Mouse (Mus musculus) left cerebral cortex, postnatal 4 days (tissue): ENCODE measurements around the gene Tmem143. TPM values are rescaled to one million over a fixed set of nuclear protein-coding genes. Genes with fewer than 3 reads are reported as not detected.
"Not testable (repeated sequence)": the region's sequence is repeated elsewhere in the genome, so short reads cannot be mapped to it uniquely, and the experiment has no call there.

Experiments used
- DNase-seq: peaks from one replicate; pipeline ENCODE4 v3.0.0-alpha.2; 2022
- intact Hi-C: fragments of 180-260 bp; cut with DNase I; formaldehyde crosslinking; loops from one replicate; pipeline ENCODE4 v1.15.1; 2025
- total RNA-seq, 2 experiments: library from RNA; stranded (reverse); gene quantifications; 2 replicates each; pipeline ENCODE4 v1.2.3; 2021

The Tmem143 gene
- total RNA-seq: 10 to 100 TPM; 16.8 to 19.7 TPM

GRCm38 (mm10) chr7:45896517-45897257 lies at the start of gene Tmem143, which contains the start of gene Syngr4:
Gene Tmem143, plus strand, starts transcription at chr7:45896941.
Gene Syngr4, minus strand, starts transcription at chr7:45896714.
- intact Hi-C loops: no loop called here
- DNase-seq: peak; percentile 98

DNA sequence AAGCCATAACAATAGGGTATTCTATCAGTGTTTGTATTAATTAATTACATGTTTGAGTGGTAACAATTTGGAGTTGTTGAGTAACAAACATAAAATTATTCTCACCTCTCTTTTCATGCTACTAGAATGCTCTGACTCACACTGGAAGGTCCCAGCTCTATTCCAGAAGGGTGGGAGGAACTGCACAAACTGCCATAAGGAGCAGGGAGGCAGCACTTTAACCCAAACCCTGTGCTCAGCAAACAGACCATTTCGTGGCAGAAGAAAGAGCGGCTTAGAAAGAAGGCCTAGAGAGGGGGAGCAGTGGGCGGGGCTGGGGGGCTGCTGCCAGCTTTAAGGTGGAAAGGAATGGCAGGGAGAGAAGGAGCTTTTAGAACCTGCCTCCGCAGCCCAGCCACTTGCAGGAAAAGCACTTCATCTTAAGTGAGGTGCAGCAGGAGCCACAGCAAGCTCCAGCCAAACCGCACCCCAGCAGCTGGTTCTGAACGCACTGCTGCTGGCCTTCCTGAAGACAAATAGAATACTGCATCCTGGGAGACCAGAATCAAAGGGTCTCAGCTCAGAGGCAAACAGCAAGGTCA lies 48.2 kb upstream of the Tmem143 start:
- intact Hi-C loops: no loop called here

GRCm38 (mm10) chr7:45850661-45851060 lies 46.1 kb upstream of the Tmem143 start:
- intact Hi-C loops: no loop called here

More for the DNA sequence above, 48.2 kb upstream of the Tmem143 start:
- DNase-seq: no peak

GRCm38 (mm10) chr7:45853089-45853488 lies 43.7 kb upstream of the Tmem143 start:
- no peak for DNase-seq
- intact Hi-C loops: no loop called here

More at GRCm38 (mm10) chr7:45850661-45851060, 46.1 kb upstream of the Tmem143 start:
- DNase-seq: no peak

- peak; percentile 54 for DNase-seq
- intact Hi-C loops: no loop called here
Observed at GRCm38 (mm10) chr7:45856950-45857901, 39.5 kb upstream of the Tmem143 start.

DNA sequence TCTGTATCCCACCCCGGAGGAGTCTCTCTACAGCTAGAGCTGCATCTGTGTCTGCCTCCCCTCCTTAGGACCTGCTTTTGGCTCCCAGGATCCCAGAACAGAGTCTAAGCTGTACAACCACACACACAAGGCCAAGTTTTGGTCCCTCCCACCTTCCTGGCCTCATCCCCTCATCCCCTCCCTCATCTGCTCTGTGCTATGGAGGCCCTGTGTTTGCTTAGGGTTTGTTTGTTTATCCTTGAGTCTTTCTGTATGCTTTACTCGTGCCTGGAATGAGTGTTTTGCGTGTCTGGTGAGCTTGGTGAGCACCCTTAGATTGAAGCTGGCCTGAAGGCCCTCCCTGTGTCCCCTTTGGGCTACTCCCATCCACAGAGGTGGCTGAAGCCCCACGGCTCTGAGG lies 37.7 kb upstream of the Tmem143 start:
- intact Hi-C loops: no loop called here
- DNase-seq: no peak

GRCm38 (mm10) chr7:45862804-45863203 lies 33.9 kb upstream of the Tmem143 start:
- DNase-seq: no peak
- intact Hi-C loops: no loop called here

- no peak for DNase-seq
- intact Hi-C loops: no loop called here
Observed at GRCm38 (mm10) chr7:45864435-45864834, 32.3 kb upstream of the Tmem143 start.

DNA sequence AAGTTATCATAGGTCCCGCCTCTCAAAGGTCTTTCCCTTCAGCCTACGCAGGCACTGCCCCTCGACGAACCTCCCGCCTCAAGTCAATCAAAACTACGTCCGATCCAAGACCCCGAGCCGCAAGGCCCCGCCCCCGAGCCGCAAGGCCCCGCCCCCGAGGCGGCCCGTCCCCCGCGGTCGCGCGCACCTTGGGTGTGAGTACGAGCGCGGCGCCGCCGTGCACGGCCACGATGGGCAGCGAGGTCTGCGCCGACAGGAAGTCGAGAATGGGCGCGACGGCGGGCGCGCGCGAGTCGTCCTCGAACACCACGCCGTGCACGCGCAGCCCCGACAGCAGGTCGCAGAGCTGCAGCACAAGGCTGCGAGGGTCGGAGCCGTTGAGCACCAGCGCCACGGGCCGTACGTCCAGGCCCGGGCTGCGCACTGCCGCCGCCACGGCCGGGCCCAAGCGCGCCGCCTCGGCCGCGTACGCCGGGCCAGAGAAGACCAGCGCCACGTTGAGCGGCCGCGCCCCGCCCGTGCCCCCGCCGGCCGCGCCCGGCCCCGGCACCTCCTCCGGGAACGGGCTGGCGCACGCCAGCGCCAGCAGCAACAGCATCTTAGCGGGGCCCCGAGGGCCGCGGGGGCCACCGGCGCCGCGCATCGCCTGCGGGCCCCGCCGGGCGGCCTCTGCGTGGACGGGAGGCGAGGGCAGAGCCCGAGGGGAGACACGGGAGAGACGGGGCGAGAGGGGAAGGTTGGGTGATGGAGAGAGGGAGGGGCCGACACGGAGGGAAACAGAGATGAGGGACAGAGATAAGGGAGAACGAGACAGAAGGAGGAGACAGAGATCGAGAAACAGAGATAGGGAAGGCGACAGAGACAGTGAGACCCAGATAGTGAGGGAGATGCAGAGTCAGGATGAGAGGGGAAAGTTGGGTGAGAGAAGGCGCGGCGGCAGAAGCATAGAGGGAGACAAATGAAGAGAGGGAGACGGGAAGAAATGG lies 30.5 kb upstream of the Tmem143 start:
- intact Hi-C loops: no loop called here

DNA sequence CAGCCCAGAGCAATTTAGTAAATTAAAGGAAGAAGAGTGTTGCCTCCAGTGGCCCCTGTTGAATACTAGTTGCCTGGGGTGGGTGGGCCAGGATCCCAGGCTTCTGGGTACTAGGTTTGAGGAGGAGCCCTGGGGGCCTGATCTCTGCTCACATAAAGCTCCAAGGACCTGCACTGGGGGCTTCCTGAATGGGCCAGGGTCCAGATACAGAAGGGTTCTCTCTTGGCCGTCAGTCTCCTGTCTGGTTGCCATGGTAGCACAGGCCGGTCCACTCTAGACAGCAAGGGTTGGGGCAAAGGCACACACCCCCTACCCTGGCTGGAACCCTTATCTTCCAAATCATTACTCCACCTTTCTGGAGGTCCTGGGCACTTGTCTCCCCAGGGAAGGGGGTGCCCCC lies 28.9 kb upstream of the Tmem143 start:
- intact Hi-C loops: no loop called here
- DNase-seq: peak; percentile 49

More for the DNA sequence above, 30.5 kb upstream of the Tmem143 start:
- peak; percentile 98 for DNase-seq

GRCm38 (mm10) chr7:45869107-45869670 lies 27.6 kb upstream of the Tmem143 start:
- intact Hi-C loops: no loop called here
- peak; percentile 46 for DNase-seq

DNA sequence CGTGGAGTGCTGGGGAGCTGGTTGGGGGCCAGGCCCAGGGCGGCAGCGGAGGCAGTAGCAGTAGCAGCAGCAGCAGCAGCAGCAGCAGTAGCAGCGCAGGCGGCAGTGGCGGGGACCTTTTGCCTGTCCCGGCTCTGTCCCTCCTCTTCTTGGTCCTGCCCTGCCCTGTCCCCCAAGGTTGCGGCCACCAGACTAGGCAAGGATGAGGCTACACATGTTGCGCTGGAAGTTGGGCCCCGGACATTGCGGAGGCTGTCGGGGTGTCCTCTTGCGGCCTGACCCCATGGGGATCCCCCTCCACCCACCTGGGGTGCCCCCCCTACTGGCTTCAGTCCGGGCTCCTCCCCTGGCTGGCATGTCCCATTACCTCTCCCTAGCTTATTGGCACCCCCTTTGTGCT lies 27.0 kb upstream of the Tmem143 start:
- intact Hi-C loops: loop anchor here (5.0 kb wide), 1 partner anchor 138 kb away; no protein-coding TSS in a partner anchor
- peak; percentile 33 for DNase-seq

- DNase-seq: peak; percentile 37
- intact Hi-C loops: loop anchor here (5.0 kb wide), 1 partner anchor 137 kb away; no protein-coding TSS in a partner anchor
Observed at GRCm38 (mm10) chr7:45870282-45871058, 26.3 kb upstream of the Tmem143 start.

DNA sequence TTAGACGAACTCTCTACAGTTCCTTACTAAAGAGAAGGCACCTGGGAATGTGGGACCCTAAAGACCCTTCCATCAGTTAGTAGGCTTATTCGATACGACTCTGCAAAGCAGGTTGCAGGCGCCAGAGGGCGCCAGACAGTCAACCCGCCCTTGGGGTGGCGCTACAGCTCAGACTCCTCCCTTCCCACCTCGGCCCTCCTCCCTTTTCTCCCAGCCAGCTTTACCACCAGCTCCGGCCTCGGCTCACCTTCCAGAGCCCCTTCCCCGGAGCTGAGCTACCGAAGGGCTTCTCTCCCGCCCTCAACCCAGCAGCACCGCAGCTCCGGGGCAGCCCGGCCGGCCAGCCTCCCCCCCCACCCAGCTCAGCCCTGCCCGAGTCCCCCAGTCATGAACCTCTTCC lies 24.1 kb upstream of the Tmem143 start, which contains the start of gene Kdelr1:
Gene Kdelr1, plus strand, starts transcription at position 149 of the 400 bp plus-strand sequence.
- DNase-seq: peak; percentile 94
- intact Hi-C loops: loop anchor here (5.0 kb wide), 1 partner anchor 135 kb away; no protein-coding TSS in a partner anchor

DNA sequence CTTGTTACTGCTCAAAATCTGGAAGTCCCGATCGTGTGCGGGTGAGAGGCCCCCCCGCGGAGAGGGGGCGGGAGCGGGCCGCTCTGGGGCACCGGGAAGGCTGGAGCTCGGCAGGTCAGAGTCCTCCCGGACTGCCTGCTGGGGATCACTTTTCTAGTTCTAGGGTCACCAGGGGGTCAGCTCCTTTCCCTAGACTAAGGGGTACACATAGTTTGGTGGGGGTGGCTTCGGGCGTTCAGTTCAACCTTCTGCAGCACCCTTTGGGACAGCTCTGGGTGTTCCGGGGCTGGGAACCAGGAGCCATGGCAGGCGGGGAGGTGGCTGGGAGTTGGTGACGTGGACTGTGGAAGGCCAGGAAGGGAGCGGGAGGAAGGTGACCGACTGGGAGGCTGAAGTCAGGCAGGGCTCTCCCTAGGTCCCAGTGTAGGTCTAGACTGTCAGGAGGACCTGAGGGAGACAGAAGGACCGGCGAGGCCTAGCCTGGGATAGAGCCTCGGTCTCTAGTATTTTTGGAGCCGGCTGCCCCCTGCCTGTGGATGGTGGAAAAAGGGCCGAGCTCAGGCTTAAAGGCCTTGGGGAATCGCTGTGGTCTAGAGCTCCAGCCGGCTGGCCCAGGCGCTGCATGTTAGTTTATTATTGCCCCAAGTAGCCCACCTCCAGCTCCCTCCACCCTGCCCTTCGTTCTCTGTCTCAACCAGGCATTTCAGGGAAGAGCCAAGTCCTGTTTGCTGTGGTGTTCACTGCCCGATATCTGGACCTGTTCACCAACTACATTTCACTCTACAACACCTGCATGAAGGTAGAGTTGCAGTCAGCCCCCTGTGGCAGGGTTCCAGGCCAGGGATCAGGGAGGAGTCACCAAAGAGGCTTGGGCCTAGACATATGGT lies 23.4 kb upstream of the Tmem143 start:
- intact Hi-C loops: loop anchor here (5.0 kb wide), 1 partner anchor 134 kb away; no protein-coding TSS in a partner anchor
- peak; percentile 56 for DNase-seq

- intact Hi-C loops: no loop called here
- no peak for DNase-seq
Observed at GRCm38 (mm10) chr7:45876895-45877294, 19.8 kb upstream of the Tmem143 start.

- intact Hi-C loops, DNase-seq: not testable (repeated sequence)
Observed at GRCm38 (mm10) chr7:45878278-45878677, 18.5 kb upstream of the Tmem143 start, which contains the start of gene Grin2d. Gene Grin2d, minus strand, starts transcription at chr7:45878378.
